Mouse (Mus musculus): ENCODE data around the gene Rgs16. TPM values are rescaled to one million over a fixed set of nuclear protein-coding genes. Genes with fewer than 3 reads are reported as not detected.

Rgs16 gene
- polyA plus RNA-seq, 1 experiment, result 0.44 TPM

- peaks cover 5% of the 10 kb centered on the region for H3K4me1 ChIP-seq (ENCODE audit: control insufficient read depth, insufficient read depth, insufficient read length, low read length)
- H3K27ac ChIP-seq (replicated peaks; ENCODE audit: low read depth, low read length), result no peak overlapping the region
- H3K4me3 ChIP-seq (ENCODE audit: insufficient read depth, low read depth, low read length), result no peak overlapping the region
These were observed 35.2 kb upstream of the Rgs16 start for GRCm38 (mm10) chr1:153704996-153705395.

GRCm38 (mm10) chr1:153708626-153709025 lies 31.5 kb upstream of the Rgs16 start:
- H3K4me1 ChIP-seq (ENCODE audit: control insufficient read depth, insufficient read depth, insufficient read length, low read length), result no peaks in the 10 kb centered on the region; the same call in 1 of the 2 replicates
- H3K4me3 ChIP-seq (ENCODE audit: insufficient read depth, low read depth, low read length), result no peak overlapping the region
- no peak overlapping the region for H3K27ac ChIP-seq (replicated peaks; ENCODE audit: low read depth, low read length)

GRCm38 (mm10) chr1:153709451-153709850 lies 30.7 kb upstream of the Rgs16 start:
- Histone ChIP-seq H3K4me3 (ENCODE audit: insufficient read depth, low read depth, low read length) (no peak overlapping the region), H3K4me1 (ENCODE audit: control insufficient read depth, insufficient read depth, insufficient read length, low read length) (no peaks in the 10 kb centered on the region), H3K27ac (replicated peaks; ENCODE audit: low read depth, low read length) (no peak overlapping the region)

- Histone ChIP-seq H3K4me3 (ENCODE audit: insufficient read depth, low read depth, low read length) (no peak overlapping the region), H3K27ac (replicated peaks; ENCODE audit: low read depth, low read length) (no peak overlapping the region), H3K4me1 (ENCODE audit: control insufficient read depth, insufficient read depth, insufficient read length, low read length) (no peaks in the 10 kb centered on the region)
These were observed 28.4 kb upstream of the Rgs16 start for GRCm38 (mm10) chr1:153711544-153712262.

GRCm38 (mm10) chr1:153712633-153713032 lies 27.5 kb upstream of the Rgs16 start:
- Histone ChIP-seq H3K27ac (replicated peaks; ENCODE audit: low read depth, low read length) (no peak overlapping the region), H3K4me1 (ENCODE audit: control insufficient read depth, insufficient read depth, insufficient read length, low read length) (no peaks in the 10 kb centered on the region), H3K4me3 (ENCODE audit: insufficient read depth, low read depth, low read length) (no peak overlapping the region)

- Histone ChIP-seq H3K4me3 (ENCODE audit: insufficient read depth, low read depth, low read length) (no peak overlapping the region), H3K4me1 (ENCODE audit: control insufficient read depth, insufficient read depth, insufficient read length, low read length) (peaks cover 9% of the 10 kb centered on the region; the same call in 1 of the 2 replicates), H3K27ac (replicated peaks; ENCODE audit: low read depth, low read length) (no peak overlapping the region)
These were observed 22.2 kb upstream of the Rgs16 start for GRCm38 (mm10) chr1:153717990-153718389.

GRCm38 (mm10) chr1:153720935-153721334 lies 19.2 kb upstream of the Rgs16 start:
- no peak overlapping the region for H3K27ac ChIP-seq (replicated peaks; ENCODE audit: low read depth, low read length)
- H3K4me1 ChIP-seq (ENCODE audit: control insufficient read depth, insufficient read depth, insufficient read length, low read length), result peaks cover 9% of the 10 kb centered on the region; the same call in 1 of the 2 replicates
- H3K4me3 ChIP-seq (ENCODE audit: insufficient read depth, low read depth, low read length), result no peak overlapping the region

- H3K27ac ChIP-seq (replicated peaks; ENCODE audit: low read depth, low read length), result no peak overlapping the region
- H3K4me1 ChIP-seq (ENCODE audit: control insufficient read depth, insufficient read depth, insufficient read length, low read length), result peaks cover 9% of the 10 kb centered on the region; the same call in 1 of the 2 replicates
- no peak overlapping the region for H3K4me3 ChIP-seq (ENCODE audit: insufficient read depth, low read depth, low read length)
These were observed 18.4 kb upstream of the Rgs16 start for GRCm38 (mm10) chr1:153721565-153722310.

- no peak overlapping the region for H3K4me3 ChIP-seq (ENCODE audit: insufficient read depth, low read depth, low read length)
- no peak overlapping the region for H3K27ac ChIP-seq (replicated peaks; ENCODE audit: low read depth, low read length)
- H3K4me1 ChIP-seq (ENCODE audit: control insufficient read depth, insufficient read depth, insufficient read length, low read length), result peaks cover 9% of the 10 kb centered on the region; the same call in 1 of the 2 replicates
These were observed 16.7 kb upstream of the Rgs16 start for GRCm38 (mm10) chr1:153723426-153723825.

GRCm38 (mm10) chr1:153726636-153727035 lies 13.5 kb upstream of the Rgs16 start:
- H3K4me3 ChIP-seq (ENCODE audit: insufficient read depth, low read depth, low read length), result no peak overlapping the region
- peaks cover 5% of the 10 kb centered on the region; the same call in 1 of the 2 replicates for H3K4me1 ChIP-seq (ENCODE audit: control insufficient read depth, insufficient read depth, insufficient read length, low read length)
- H3K27ac ChIP-seq (replicated peaks; ENCODE audit: low read depth, low read length), result no peak overlapping the region

- Histone ChIP-seq H3K27ac (replicated peaks; ENCODE audit: low read depth, low read length) (no peak overlapping the region), H3K4me3 (ENCODE audit: insufficient read depth, low read depth, low read length) (no peak overlapping the region), H3K4me1 (ENCODE audit: control insufficient read depth, insufficient read depth, insufficient read length, low read length) (no peaks in the 10 kb centered on the region)
These were observed 10.3 kb upstream of the Rgs16 start for GRCm38 (mm10) chr1:153729806-153730205.

- H3K4me3 ChIP-seq (ENCODE audit: insufficient read depth, low read depth, low read length), result no peak overlapping the region
- no peak overlapping the region for H3K27ac ChIP-seq (replicated peaks; ENCODE audit: low read depth, low read length)
- no peaks in the 10 kb centered on the region for H3K4me1 ChIP-seq (ENCODE audit: control insufficient read depth, insufficient read depth, insufficient read length, low read length)
These were observed 9.5 kb upstream of the Rgs16 start for GRCm38 (mm10) chr1:153730671-153731070.

- Histone ChIP-seq H3K4me1 (ENCODE audit: control insufficient read depth, insufficient read depth, insufficient read length, low read length) (no peaks in the 10 kb centered on the region), H3K27ac (replicated peaks; ENCODE audit: low read depth, low read length) (no peak overlapping the region)
These were observed 7.0 kb upstream of the Rgs16 start for GRCm38 (mm10) chr1:153733181-153733580.

GRCm38 (mm10) chr1:153734866-153735265 lies 5.3 kb upstream of the Rgs16 start:
- H3K4me1 ChIP-seq (ENCODE audit: control insufficient read depth, insufficient read depth, insufficient read length, low read length), result no peaks in the 10 kb centered on the region
- no peak overlapping the region for H3K27ac ChIP-seq (replicated peaks; ENCODE audit: low read depth, low read length)
- no peak overlapping the region for H3K4me3 ChIP-seq (ENCODE audit: insufficient read depth, low read depth, low read length)

More at GRCm38 (mm10) chr1:153733181-153733580, 7.0 kb upstream of the Rgs16 start:
- H3K4me3 ChIP-seq (ENCODE audit: insufficient read depth, low read depth, low read length), result no peak overlapping the region

GRCm38 (mm10) chr1:153736096-153736495 lies 4.1 kb upstream of the Rgs16 start:
- Histone ChIP-seq H3K4me3 (ENCODE audit: insufficient read depth, low read depth, low read length) (no peak overlapping the region), H3K27ac (replicated peaks; ENCODE audit: low read depth, low read length) (no peak overlapping the region), H3K4me1 (ENCODE audit: control insufficient read depth, insufficient read depth, insufficient read length, low read length) (no peaks in the 10 kb centered on the region)

All from brown adipose tissue, adult 24 weeks (tissue).